Mouse (Mus musculus) kidney, embryonic 16.5 days (tissue): ENCODE measurements at regions not wholly inside any gene's neighbourhood (a gene's known extent, or its start where the extent isn't known, plus 50 kb on each side); places are given as distances from the start of the nearest gene placed in this dataset.

Source experiments
- ATAC-seq: fragments of 200-750 bp; cut with Nextera tagmentation; 2 replicates; pipeline ENCODE4 v1.8.0; 2017; ENCODE audit warnings: moderate TSS enrichment; ENCODE audit not compliant: low FRiP score, low TSS enrichment
- H3K27ac ChIP-seq: fragments of 300-500 bp; sonication (generic); 2 replicates; pipeline ENCODE4 v1.5.1; 2014; ENCODE audit warnings: low read length
- H3K27me3 ChIP-seq: fragments of 300-500 bp; sonication (generic); 2 replicates; pipeline ENCODE4 v1.6.1; 2014; ENCODE audit warnings: low read length, control low read depth, mixed read lengths; ENCODE audit not compliant: insufficient read depth
- H3K36me3 ChIP-seq: fragments of 300-500 bp; sonication (generic); 2 replicates; pipeline ENCODE4 v1.6.1; 2014; ENCODE audit warnings: low read length, control low read depth, mixed read lengths; ENCODE audit not compliant: insufficient read depth
- H3K4me1 ChIP-seq: fragments of 300-500 bp; sonication (generic); 2 replicates; pipeline ENCODE4 v1.6.1; 2014; ENCODE audit warnings: low read length, control low read depth, mixed read lengths; ENCODE audit not compliant: insufficient read depth
- H3K4me2 ChIP-seq: fragments of 300-500 bp; sonication (generic); replicated peaks from 2 replicates; pipeline ENCODE4 v1.6.1; 2014; ENCODE audit warnings: low read depth, low read length
- H3K4me3 ChIP-seq: fragments of 300-500 bp; sonication (generic); 2 replicates; pipeline ENCODE4 v1.5.1; 2014; ENCODE audit warnings: mild to moderate bottlenecking, low read length
- H3K9ac ChIP-seq: fragments of 300-500 bp; sonication (generic); replicated peaks from 2 replicates; pipeline ENCODE4 v1.6.1; 2014; ENCODE audit warnings: low read length
- H3K9me3 ChIP-seq: fragments of 300-500 bp; sonication (generic); 2 replicates; pipeline ENCODE4 v1.6.1; 2016; ENCODE audit warnings: low read length, control low read depth
- WGBS: fragments of 180-500 bp; shearing (Covaris S2); extraction: QIAGEN DNeasy Blood & Tissue Kit; methylation state at CpG from one replicate; pipeline ENCODE4 v1.1.7; 2014; 5-methylcytosine and 5-hydroxymethylcytosine counted together

DNA sequence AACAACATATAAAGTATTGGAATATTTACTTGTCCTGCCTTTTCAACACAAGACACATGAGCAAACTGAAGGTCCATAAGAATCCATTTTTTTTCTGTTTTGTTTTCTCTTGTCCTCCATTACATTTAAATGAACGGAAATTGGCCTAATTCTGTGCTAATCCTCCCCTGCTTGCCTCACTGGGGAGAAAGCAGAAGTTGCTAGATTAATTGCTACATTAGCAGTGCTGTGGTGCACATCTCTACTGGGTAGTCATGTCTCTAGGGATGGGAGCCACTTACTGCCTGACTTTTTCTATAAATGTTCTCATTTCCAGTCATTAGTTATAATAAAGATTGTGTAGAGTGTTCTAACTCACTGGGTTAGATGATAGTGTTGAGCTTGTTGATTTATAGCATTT, 484.0 kb upstream of the Cblb start:
- Histone ChIP-seq H3K9me3 (no peaks in the 10 kb centered on the region), H3K4me1 (no peaks in the 10 kb centered on the region), H3K27me3 (no peaks in the 10 kb centered on the region), H3K27ac (no peak overlapping the region), H3K4me2 (no peak overlapping the region), H3K36me3 (no peaks in the 10 kb centered on the region), H3K9ac (no peak overlapping the region), H3K4me3 (no peak overlapping the region)
- 91% methylated on average over 1 of the region's 1 CpGs for WGBS
- ATAC-seq = no peak

DNA sequence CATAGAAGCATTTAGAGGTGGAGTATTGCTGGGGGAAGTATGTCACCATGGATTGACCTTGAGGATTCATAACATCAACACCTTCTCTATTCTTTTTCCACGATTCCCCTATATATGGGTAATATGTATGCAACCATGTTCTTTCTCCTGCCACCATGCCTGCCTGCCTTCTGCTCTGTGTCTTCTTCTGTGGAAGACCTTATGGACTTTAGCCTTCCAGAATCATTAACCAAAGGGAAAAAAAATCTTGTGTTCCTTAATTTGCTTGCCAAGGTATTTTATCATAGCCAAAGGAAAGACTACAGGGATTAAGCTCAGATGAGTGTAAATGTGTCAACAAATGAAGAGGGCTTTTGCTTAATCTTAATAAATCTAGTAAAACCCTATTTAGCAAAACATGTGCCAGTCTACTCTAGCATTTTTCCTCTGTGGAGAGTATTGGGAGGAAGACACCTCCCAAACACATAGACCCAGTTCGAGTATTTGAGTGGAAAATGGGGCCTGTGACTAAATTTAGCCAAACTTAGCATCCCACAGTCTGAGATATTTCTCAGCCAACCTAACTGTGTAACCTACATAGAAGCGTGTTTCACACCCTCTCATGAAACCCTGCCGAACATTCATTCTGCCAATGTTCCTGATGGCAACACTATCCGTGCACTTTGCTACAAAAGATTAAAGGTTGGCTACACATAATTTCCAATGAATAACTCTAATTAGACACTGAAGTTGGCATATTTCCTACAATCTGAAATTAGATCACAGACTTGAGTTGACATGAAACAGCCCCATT, 468.0 kb upstream of the Cblb start:
- no peak overlapping the region for H3K27ac ChIP-seq
- H3K9ac ChIP-seq = no peak overlapping the region
- no peaks in the 10 kb centered on the region for H3K9me3 ChIP-seq
- WGBS = 87% methylated on average over 5 of the region's 5 CpGs
- no peak overlapping the region for H3K4me3 ChIP-seq
- no peaks in the 10 kb centered on the region for H3K27me3 ChIP-seq
- H3K36me3 ChIP-seq = no peaks in the 10 kb centered on the region
- H3K4me1 ChIP-seq = no peaks in the 10 kb centered on the region
- no peak overlapping the region for H3K4me2 ChIP-seq
- ATAC-seq = no peak

DNA sequence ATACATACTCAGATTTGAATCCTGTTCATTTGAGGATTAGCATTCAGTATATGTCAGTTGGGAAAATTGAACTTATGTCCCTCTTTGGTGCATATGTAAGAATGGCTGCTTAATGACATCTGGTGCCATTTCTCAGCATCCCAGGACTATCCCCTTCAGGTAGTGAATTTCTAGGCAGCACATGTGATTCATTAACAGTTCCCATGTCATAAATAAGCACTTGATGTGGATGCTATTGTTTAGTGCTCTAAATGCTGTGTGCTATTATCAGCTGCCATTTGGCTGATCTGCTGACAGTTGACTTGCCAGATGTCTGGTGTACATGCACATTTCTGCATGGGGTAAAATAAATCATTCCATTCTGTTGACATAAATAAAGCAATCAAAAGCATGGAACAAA, 467.0 kb upstream of the Cblb start:
- no peak for ATAC-seq
- Histone ChIP-seq H3K4me2 (no peak overlapping the region), H3K27me3 (no peaks in the 10 kb centered on the region), H3K9ac (no peak overlapping the region), H3K4me1 (no peaks in the 10 kb centered on the region), H3K9me3 (no peaks in the 10 kb centered on the region), H3K36me3 (no peaks in the 10 kb centered on the region), H3K27ac (no peak overlapping the region), H3K4me3 (no peak overlapping the region)

DNA sequence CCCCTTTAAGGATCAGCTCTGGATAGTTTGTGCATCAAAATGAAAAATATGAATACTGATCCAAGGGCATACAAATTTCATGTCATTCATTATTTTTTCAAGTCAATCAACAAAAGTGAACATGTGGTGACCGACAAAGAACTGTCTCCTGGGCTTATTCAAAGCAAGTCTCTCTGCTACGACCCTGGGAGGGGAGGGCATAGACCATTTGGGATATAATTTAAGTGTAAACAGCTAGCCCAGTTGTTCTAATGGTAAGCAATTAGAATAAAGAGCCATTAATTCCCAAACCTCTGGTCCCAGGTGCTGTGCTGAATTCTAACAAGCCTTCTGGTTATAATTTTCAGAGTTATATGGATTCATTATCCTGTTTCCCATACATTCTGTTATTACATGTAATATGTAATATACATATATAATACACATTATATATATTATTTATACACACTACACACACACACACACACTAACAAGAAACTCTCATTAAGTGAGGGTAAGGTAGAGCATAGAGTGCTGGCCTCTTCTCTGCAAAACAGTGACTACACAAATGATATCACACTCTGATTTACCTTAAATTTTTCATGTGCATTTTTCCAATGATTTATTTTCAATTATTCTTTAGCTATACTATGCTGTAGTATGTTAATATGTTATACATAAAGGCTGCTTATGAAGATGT, 453.0 kb upstream of the Cblb start:
- 54% methylated on average over 2 of the region's 2 CpGs for WGBS
- Histone ChIP-seq H3K4me2 (no peak overlapping the region), H3K4me1 (no peaks in the 10 kb centered on the region), H3K27me3 (no peaks in the 10 kb centered on the region), H3K4me3 (no peak overlapping the region), H3K9me3 (no peaks in the 10 kb centered on the region), H3K9ac (no peak overlapping the region), H3K27ac (no peak overlapping the region), H3K36me3 (no peaks in the 10 kb centered on the region)
- no peak for ATAC-seq

DNA sequence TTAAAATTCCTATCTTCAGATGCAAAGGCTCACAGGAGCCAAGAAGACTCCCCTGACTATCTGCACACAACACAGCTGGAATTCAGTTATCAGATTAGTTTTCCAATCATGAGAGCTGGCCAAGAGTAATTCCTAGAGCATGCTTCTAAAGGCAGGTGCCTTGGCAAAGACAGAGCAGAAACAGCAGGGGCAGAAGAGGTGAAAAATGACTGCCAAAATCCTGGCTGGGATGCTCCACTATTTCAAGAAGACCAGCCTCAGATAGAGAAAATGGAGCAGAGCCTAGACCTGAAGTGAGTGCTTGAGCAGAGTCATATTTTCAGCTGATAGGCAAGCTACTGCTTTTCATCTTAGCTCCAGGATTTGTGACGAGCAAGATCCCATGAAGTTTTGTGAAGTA, 450.5 kb upstream of the Cblb start:
- Histone ChIP-seq H3K9me3 (no peaks in the 10 kb centered on the region), H3K9ac (no peak overlapping the region), H3K27me3 (no peaks in the 10 kb centered on the region), H3K27ac (no peak overlapping the region), H3K4me3 (no peak overlapping the region), H3K4me1 (no peaks in the 10 kb centered on the region), H3K36me3 (no peaks in the 10 kb centered on the region), H3K4me2 (no peak overlapping the region)
- no peak for ATAC-seq
- 61% methylated on average over 1 of the region's 1 CpGs for WGBS

DNA sequence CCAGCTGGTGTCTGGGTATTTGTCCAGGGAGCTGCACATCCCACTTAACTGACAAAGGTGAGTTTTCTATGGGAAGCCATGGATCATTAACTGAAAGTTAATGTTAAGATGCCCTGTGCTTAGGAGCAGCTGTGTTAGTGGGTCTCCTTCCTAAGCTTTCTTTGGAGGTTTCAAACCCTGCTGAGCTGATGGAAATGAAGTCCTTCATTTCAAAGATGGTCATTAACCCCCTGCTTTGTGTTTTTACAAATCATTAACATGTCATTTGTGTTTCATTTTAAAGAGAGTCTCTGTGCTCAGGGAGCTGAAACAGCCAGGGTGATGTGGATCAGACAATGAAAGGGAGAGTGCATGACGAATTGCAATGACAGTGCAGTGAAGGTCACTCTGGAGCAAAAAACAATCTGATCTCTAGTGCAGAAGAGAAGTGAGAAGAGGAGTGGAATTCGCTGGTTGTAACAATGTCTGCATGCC, 441.1 kb upstream of the Cblb start:
- Histone ChIP-seq H3K36me3 (no peaks in the 10 kb centered on the region), H3K27ac (peak overlapping the region; percentile 50; the same call in 1 of the 2 replicates), H3K9ac (no peak overlapping the region), H3K4me2 (no peak overlapping the region), H3K27me3 (no peaks in the 10 kb centered on the region), H3K4me1 (0 out of 2 replicates have a peak, but pooled peaks cover 7% of the 10 kb centered on the region), H3K4me3 (no peak overlapping the region), H3K9me3 (no peaks in the 10 kb centered on the region)
- 16% methylated on average over 2 of the region's 2 CpGs for WGBS
- ATAC-seq = peak; percentile 95

DNA sequence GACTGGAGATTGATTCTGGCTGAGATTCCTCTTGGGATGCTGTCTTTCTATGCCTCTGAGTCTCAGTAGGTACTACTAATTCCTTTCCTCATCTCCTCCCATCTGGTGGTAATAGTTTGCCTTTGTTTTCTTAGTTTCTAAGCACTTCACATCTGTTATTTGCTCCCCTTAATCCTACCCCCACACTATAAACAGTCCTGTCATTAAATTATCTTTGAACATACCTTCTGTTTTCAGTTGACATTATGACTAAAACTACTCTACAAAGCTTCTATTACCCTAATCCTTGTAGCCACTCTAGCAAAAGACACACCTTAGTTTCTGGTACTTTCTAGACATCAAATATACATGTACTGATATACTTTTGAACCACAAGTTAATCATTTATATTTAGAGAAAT, 413.4 kb upstream of the Cblb start:
- no peak overlapping the region for H3K4me3 ChIP-seq
- ATAC-seq = no peak
- H3K4me2 ChIP-seq = no peak overlapping the region
- no peak overlapping the region for H3K27ac ChIP-seq
- H3K27me3 ChIP-seq = no peaks in the 10 kb centered on the region
- H3K9me3 ChIP-seq = no peaks in the 10 kb centered on the region
- no peaks in the 10 kb centered on the region for H3K36me3 ChIP-seq
- no peak overlapping the region for H3K9ac ChIP-seq
- no peaks in the 10 kb centered on the region for H3K4me1 ChIP-seq

DNA sequence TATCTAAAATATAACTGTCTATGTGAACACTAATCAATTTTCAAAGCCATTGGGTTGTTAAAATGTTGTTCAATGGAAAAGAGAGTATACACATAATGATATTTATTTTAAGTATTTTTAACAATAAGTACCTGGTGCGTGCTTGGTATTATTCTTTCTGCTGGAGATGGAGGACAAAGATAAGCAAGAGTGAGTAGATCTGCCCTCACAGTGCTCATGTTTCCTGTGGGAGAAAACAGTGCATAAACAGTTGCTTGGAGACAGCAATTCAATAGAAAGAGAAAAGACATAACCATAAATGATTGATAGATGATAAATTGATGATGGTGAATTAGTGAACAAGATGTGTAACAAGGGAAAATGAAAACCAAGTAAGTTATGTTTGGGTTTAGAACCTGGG, 384.4 kb upstream of the Cblb start:
- Histone ChIP-seq H3K36me3 (no peaks in the 10 kb centered on the region), H3K4me1 (no peaks in the 10 kb centered on the region), H3K9me3 (no peaks in the 10 kb centered on the region), H3K9ac (no peak overlapping the region), H3K27me3 (no peaks in the 10 kb centered on the region), H3K4me3 (no peak overlapping the region), H3K4me2 (no peak overlapping the region), H3K27ac (no peak overlapping the region)
- WGBS = 61% methylated on average over 1 of the region's 1 CpGs
- ATAC-seq = no peak

DNA sequence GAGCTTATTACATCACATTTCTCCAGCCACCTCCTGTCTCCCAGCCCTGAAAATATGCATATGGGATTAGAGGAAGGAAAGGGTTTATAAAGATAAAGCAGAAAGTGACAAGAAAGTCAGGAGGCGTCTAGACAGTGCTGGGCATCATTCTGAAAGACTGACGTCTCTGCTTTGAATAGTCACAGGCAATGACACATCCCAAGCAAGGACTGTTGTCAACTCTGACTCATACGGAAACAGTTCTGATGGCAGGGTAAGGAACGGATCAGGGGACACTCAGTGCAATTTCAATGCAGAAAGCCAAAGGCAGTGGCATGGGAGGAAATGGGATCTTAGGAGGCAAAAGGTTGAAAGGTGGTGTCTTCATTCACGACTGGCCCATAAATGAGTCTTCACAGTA, 380.9 kb upstream of the Cblb start:
- no peak overlapping the region for H3K27ac ChIP-seq
- no peak overlapping the region for H3K4me2 ChIP-seq
- no peak overlapping the region for H3K4me3 ChIP-seq
- no peaks in the 10 kb centered on the region for H3K36me3 ChIP-seq
- H3K9me3 ChIP-seq = no peaks in the 10 kb centered on the region
- WGBS = 68% methylated on average over 5 of the region's 5 CpGs
- H3K4me1 ChIP-seq = no peaks in the 10 kb centered on the region
- no peak overlapping the region for H3K9ac ChIP-seq
- no peak for ATAC-seq
- no peaks in the 10 kb centered on the region for H3K27me3 ChIP-seq

DNA sequence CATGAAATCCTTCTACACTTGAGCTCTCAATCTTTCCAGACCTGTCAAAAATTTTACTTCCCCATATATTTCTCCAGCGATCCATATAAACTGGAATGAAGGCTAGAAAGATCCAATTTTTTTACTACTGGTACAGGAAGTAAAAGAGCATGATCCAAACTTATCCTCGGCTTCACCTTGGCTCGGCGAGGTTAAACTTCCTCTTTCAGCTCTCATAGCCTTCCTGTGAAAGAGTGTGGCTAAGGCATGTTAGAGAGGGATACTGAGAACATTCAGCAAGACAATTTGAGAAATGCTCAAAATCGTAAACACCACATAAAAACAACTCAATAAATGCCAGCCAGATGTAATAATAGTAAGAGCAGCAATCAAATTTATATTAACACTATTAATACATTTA, 380.3 kb upstream of the Cblb start:
- Histone ChIP-seq H3K4me2 (no peak overlapping the region), H3K4me3 (no peak overlapping the region), H3K36me3 (no peaks in the 10 kb centered on the region), H3K27ac (no peak overlapping the region), H3K4me1 (no peaks in the 10 kb centered on the region), H3K9me3 (no peaks in the 10 kb centered on the region), H3K9ac (no peak overlapping the region), H3K27me3 (no peaks in the 10 kb centered on the region)
- WGBS = 91% methylated on average over 5 of the region's 5 CpGs
- ATAC-seq = no peak
